Mouse (Mus musculus) stomach, postnatal 0 days (tissue): ENCODE results near the gene Gpr107. TPM values are rescaled to one million over a fixed set of nuclear protein-coding genes. Genes with fewer than 3 reads are reported as not detected.
"Not testable (repeated sequence)": the region's sequence is repeated elsewhere in the genome, so short reads cannot be mapped to it uniquely, and the experiment has no call there.

Source experiments
- ATAC-seq: fragments of 200-750 bp; cut with Nextera tagmentation; 2 replicates; pipeline ENCODE4 v1.8.0; 2017; ENCODE audit not compliant: low FRiP score, low TSS enrichment
- DNase-seq: peaks from one replicate; pipeline ENCODE4 v3.0.0-alpha.2; 2016; ENCODE audit warnings: low spot score
- H3K27ac ChIP-seq: fragments of 300-500 bp; sonication (generic); replicated peaks from 2 replicates; pipeline ENCODE4 v1.5.1; 2014; ENCODE audit warnings: mild to moderate bottlenecking, control low read depth
- H3K27me3 ChIP-seq: fragments of 300-500 bp; sonication (generic); 2 replicates; pipeline ENCODE4 v1.6.1; 2014; ENCODE audit warnings: low read length; ENCODE audit not compliant: control insufficient read depth, insufficient read depth
- H3K36me3 ChIP-seq: fragments of 300-500 bp; sonication (generic); 2 replicates; pipeline ENCODE4 v1.6.1; 2014; ENCODE audit warnings: low read length, mixed read lengths; ENCODE audit not compliant: control insufficient read depth, insufficient read depth
- H3K4me1 ChIP-seq: fragments of 300-500 bp; sonication (generic); replicated peaks from 2 replicates; pipeline ENCODE4 v1.6.1; 2014; ENCODE audit warnings: antibody characterized with exemption; ENCODE audit not compliant: control insufficient read depth, insufficient read depth
- H3K4me2 ChIP-seq: fragments of 300-500 bp; sonication (generic); replicated peaks from 2 replicates; pipeline ENCODE4 v1.6.1; 2014; ENCODE audit warnings: low read depth, mild to moderate bottlenecking, control low read depth, moderate library complexity
- H3K4me3 ChIP-seq: fragments of 300-500 bp; sonication (generic); 2 replicates; pipeline ENCODE4 v1.5.1; 2014; ENCODE audit warnings: low read depth, low read length, control low read depth
- H3K9ac ChIP-seq: fragments of 300-500 bp; sonication (generic); 2 replicates; pipeline ENCODE4 v1.6.1; 2014; ENCODE audit warnings: mild to moderate bottlenecking, low read length, control low read depth, mixed read lengths
- H3K9me3 ChIP-seq: fragments of 300-500 bp; sonication (generic); 2 replicates; pipeline ENCODE4 v1.6.1; 2016; ENCODE audit warnings: low read length; ENCODE audit not compliant: control insufficient read depth
- CTCF ChIP-seq: IDR thresholded peaks from 2 replicates; pipeline ENCODE4 v1.5.1; 2016; ENCODE audit warnings: antibody characterized with exemption, low read depth, mild to moderate bottlenecking, moderate library complexity
- EP300 ChIP-seq: optimal IDR thresholded peaks from 2 replicates; pipeline ENCODE3; 2016; ENCODE audit warnings: antibody characterized with exemption
- WGBS: fragments of 180-500 bp; shearing (Covaris S2); extraction: QIAGEN DNeasy Blood & Tissue Kit; methylation state at CpG from one replicate; pipeline ENCODE4 v1.1.7; 2014; 5-methylcytosine and 5-hydroxymethylcytosine counted together
- polyA plus RNA-seq: library from polyadenylated mRNA; unstranded; fragments of >200 nt; fragmentation: Nextera tagmentation; extraction: Ambion mirVana; gene quantifications from 2 replicates; pipeline ENCODE4 v1.2.1, GENCODE M21; 2015

Gpr107 gene
- polyA plus RNA-seq, 1 experiment from 2014 or later, result 23.7 TPM

DNA sequence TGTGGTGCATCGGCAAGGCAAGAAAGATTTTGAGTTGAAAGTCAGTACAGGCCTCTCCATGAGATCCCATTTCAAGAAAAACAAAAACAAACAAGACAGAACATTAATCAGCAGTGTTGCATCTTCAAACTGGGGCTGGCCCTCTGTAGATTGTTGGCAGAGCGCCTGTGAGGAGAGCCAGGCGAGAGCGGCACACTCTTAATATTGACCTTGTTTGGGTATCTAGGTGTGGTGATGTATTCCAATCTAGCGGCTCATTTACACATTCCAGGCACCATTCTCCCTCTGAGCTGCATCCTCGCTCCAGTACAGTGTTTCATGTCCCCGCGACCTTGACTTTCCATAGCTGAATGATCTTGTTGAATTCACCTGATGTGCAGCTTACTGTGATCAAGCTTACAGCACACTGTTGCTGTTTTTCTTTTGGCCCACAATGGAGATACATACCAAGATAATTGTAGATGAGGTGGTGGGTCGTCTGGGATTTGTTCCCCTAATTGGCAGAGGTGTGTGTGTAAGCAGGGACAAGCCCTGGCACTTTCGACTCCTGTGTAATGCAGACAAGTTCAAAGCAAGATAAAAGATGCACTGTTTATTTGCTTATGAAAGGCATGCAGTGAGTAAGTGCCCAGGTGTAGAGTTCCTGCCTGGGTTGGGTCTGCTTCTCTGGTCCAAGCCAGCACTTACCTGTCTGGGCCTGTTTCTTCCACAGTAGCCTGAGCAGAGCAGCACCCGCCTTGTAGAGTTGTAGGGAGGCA is 11.4 kb downstream of the Gpr107 start:
- H3K9ac ChIP-seq, result 0 out of 2 replicates have a peak overlapping the region, but pooled peaks have one; percentile 18
- peak; percentile 87 for ATAC-seq
- DNase-seq, result peak; percentile 45

DNA sequence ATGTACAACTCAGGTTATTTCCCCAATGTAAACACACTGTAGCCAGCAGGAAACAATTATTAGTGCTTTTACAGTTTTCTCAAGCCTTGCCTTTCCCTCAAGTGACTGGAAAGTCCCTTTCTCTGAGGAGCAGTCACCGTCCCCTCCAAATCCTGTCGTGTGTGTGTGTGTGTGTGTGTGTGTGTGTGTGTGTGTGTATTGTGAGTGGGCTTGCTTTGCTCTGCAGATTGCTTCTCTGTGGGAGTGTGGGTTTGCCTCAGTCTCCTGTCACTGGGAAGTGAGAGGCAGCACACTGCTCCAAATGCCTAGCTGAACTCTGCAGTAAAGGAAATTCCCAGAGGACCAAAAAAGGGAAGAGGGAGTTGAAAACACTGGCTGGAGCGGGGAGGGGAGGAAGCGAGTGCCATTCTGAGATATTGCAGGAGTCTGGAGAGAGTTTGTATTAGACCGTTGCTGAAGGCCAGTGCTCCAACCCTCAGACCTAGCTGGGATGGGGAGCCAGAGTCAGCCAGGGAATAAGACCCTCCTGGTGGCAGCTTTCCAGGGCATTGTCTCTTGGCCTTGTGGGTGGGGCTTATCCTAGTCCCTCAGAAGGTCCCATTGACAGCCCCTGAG is 12.8 kb downstream of the Gpr107 start:
- Histone ChIP-seq H3K27me3 (no peaks in the 10 kb centered on the region), H3K9ac (peak overlapping the region; percentile 28; the same call in 1 of the 2 replicates), H3K36me3 (peaks cover 10% of the 10 kb centered on the region), H3K27ac (peak overlapping the region; percentile 86), H3K4me3 (no peak overlapping the region), H3K4me1 (peaks cover 14% of the 10 kb centered on the region), H3K9me3 (no peaks in the 10 kb centered on the region), H3K4me2 (no peak overlapping the region)
- peak; percentile 27 for DNase-seq
- TF ChIP-seq EP300 (no peak), CTCF (no peak; the same call in 1 of the 2 replicates)
- ATAC-seq, result peak; percentile 55; the same call in 1 of the 2 replicates
- WGBS, result 22% methylated on average over 5 of the region's 5 CpGs

More for the DNA sequence above, 11.4 kb downstream of the Gpr107 start:
- 37% methylated on average over 11 of the region's 11 CpGs for WGBS
- H3K9me3 ChIP-seq, result no peaks in the 10 kb centered on the region
- peak overlapping the region; percentile 86 for H3K27ac ChIP-seq
- H3K4me2 ChIP-seq, result no peak overlapping the region
- peaks cover 14% of the 10 kb centered on the region for H3K4me1 ChIP-seq
- no peak overlapping the region for H3K4me3 ChIP-seq
- H3K36me3 ChIP-seq, result no peaks in the 10 kb centered on the region
- TF ChIP-seq EP300, result no peak
- TF ChIP-seq CTCF, result no peak
- no peaks in the 10 kb centered on the region for H3K27me3 ChIP-seq

- ATAC-seq, result peak; percentile 14; the same call in 1 of the 2 replicates
- H3K27ac ChIP-seq, result peak overlapping the region; percentile 86
- 58% methylated on average over 4 of the region's 4 CpGs for WGBS
- peak overlapping the region; percentile 28; the same call in 1 of the 2 replicates for H3K9ac ChIP-seq
- no peak overlapping the region for H3K4me2 ChIP-seq
- no peak for DNase-seq
- no peaks in the 10 kb centered on the region for H3K27me3 ChIP-seq
- TF ChIP-seq CTCF (no peak), EP300 (no peak)
- H3K36me3 ChIP-seq, result peaks cover 16% of the 10 kb centered on the region
- H3K4me1 ChIP-seq, result peaks cover 14% of the 10 kb centered on the region
- H3K4me3 ChIP-seq, result no peak overlapping the region
- H3K9me3 ChIP-seq, result no peaks in the 10 kb centered on the region
These were observed 13.4 kb downstream of the Gpr107 start for GRCm38 (mm10) chr2:31165529-31165928.

DNA sequence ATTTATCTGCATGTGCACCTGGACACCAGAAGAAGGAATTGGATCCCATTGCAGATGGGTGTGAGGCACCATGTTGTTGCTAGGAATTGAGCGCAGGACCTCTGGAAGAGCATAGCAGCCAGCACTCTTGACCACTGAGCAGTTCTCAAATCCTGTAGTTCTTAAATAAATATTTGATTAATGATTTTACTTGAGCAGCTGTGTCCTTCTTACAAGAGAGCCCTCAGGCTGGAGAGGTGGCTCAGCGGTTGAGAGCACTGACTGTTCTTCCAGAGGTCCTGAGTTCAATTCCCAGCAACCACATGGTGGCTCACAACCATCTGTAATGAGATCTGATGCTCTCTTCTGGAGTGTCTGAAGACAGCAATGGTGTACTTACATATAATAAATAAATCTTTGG is 15.5 kb downstream of the Gpr107 start:
- H3K36me3 ChIP-seq, result peaks cover 21% of the 10 kb centered on the region
- WGBS, result 68% methylated on average over 2 of the region's 2 CpGs
- ATAC-seq, H3K27ac ChIP-seq, H3K9me3 ChIP-seq, H3K4me3 ChIP-seq, H3K27me3 ChIP-seq, H3K9ac ChIP-seq, H3K4me2 ChIP-seq, DNase-seq: not testable (repeated sequence)
- peaks cover 14% of the 10 kb centered on the region for H3K4me1 ChIP-seq

- Histone ChIP-seq H3K4me1 (peaks cover 6% of the 10 kb centered on the region), H3K27me3 (no peaks in the 10 kb centered on the region), H3K36me3 (peaks cover 24% of the 10 kb centered on the region), H3K9me3 (no peaks in the 10 kb centered on the region), H3K27ac (no peak overlapping the region), H3K9ac (no peak overlapping the region), H3K4me3 (no peak overlapping the region), H3K4me2 (no peak overlapping the region)
- no peak for DNase-seq
- TF ChIP-seq CTCF, result no peak
- no peak for TF ChIP-seq EP300
- no peak for ATAC-seq
- 81% methylated on average over 10 of the region's 10 CpGs for WGBS
These were observed 16.9 kb downstream of the Gpr107 start for GRCm38 (mm10) chr2:31169001-31169400.

- Histone ChIP-seq H3K36me3 (peaks cover 26% of the 10 kb centered on the region), H3K4me3 (no peak overlapping the region), H3K9me3 (no peaks in the 10 kb centered on the region), H3K27ac (no peak overlapping the region), H3K9ac (no peak overlapping the region), H3K4me1 (no peaks in the 10 kb centered on the region; the same call in 1 of the 2 replicates), H3K27me3 (no peaks in the 10 kb centered on the region), H3K4me2 (no peak overlapping the region)
- no peak for DNase-seq
- WGBS, result 87% methylated on average over 6 of the region's 6 CpGs
- TF ChIP-seq EP300 (no peak), CTCF (no peak)
- ATAC-seq, result no peak
These were observed 18.0 kb downstream of the Gpr107 start for GRCm38 (mm10) chr2:31170164-31170563.
